Mouse (Mus musculus) urinary bladder, postnatal 4 days (tissue): ENCODE data around the gene Snrpb.

Experiments used
- DNase-seq, 2 experiments: peaks; one replicate each; pipeline ENCODE4 v3.0.0; 2021 to 2022; ENCODE audit warnings: low spot score in 2 of 2

The Snrpb gene

DNA sequence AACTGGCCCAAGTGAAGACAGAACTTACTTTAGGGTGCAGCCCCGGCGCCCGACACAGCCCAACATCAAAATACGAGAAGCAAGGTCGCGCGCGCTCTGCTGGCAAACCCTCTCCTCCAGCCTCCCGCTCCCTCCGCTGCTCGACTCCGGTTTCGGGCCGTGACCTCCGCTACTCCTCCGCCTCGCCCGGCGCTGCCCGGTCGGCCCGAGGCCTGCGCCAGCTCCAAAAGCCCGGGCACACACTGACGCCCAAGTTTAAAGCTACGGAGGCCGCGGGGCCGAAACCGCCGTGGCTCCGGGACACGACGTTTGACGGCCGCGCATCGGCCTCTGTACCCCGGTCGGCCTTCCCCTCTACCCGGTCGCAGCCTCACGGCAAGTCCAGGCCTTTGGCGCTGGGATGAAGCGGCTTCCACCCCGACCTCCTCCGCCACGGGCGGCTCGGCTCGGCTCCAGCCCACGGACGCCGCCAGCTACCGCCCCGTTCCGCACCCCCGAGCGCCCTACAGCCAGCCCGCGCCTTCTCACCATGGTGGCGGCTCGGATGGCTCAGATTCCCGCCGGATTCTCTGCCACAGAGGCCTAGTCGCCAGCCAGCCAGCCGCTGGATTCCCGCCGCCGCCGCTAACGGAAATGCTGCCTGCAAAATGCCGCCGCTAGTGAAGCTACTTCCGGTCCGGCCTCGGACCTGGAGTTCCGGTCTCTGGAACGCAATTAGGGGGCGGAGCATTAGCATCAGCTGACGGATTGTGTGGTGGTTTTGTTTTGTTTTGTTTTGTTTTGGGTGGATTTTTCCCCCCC, at the start of gene Snrpb:
Snrpb (minus strand) TSS at position 698 of the 801 bp plus-strand sequence.
- peak; percentile 85 to 88 for DNase-seq

DNA sequence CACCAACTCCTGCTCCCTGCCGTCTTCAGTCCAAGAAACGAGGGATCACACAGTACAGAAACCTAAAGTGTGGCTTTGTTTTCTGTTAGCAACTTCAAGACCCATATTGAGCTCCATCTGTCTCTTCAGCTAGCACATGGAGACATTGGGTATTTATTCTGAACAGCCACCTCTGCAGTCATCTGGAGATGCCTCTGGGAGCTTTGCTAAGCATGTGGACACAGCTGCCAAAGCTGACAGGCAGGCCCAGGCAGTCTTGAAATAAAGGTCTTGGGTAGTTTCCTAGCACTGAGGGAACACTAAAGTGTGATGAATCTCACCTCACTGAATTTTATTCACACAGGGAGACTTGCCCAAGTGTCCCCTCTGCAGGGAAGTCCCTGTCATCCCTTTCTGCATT, 32.4 kb upstream of the Snrpb start:
- no peak for DNase-seq

- no peak for DNase-seq
Measured at GRCm38 (mm10) chr2:130209636-130210035, 30.4 kb upstream of the Snrpb start.

DNA sequence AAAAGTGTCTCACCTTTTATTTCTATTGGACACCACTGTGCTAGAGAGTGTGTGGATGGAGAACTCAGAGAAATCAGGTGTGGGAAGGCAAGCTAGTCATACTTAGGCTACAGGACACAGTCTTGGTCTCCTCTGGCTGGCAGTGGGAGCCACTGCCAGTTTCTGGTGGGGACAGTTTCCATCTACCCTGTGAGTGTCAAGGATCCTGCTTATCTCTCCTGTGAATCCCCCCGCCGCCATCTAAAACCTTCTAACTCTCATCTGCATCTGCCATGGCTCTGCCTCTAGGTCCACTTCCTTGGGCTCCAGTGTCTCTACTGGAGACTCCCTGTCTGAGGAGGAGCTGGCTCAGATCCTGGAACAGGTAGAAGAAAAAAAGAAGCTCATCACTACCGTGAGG, 28.8 kb upstream of the Snrpb start:
- DNase-seq = no peak

DNA sequence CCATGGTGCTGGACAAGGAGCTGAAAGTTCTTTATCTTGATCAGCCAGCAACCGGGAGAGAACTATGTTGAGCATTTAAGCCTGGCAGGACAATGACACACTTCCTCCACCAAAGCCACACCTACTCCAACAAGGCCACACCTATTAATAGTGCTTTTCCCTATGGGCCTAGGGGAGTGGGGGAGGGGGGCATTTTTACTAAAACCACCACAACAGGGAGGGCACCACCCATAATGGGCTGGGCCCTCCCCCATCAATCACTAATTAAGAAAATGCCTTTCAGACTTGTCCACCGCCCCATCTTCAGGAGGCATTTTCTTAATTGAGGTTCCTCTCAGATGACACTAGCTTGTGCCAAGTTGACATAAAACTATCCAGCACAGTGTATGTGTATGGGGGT, 28.2 kb upstream of the Snrpb start:
- no peak for DNase-seq

DNA sequence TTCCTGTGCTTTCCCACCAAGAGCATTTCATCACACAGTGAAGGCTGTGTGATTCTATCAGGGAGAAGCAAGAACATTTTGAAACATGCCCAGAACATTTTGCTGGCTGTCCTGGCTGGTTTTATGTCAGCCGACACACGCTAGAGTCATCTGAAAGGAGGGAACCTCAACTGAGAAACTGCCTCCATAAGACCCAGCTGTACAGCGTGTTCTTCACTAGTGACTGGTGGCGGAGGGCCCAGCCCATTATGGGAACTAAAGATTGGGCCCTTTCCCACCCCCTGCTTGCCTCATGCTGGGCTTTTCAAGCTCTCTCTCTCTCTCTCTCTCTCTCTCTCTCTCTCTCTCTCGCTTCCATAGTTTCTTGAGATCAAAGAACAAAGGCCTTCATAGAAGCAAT, 21.8 kb upstream of the Snrpb start:
- peak in 1 of 2 experiments; percentile 40 for DNase-seq

DNA sequence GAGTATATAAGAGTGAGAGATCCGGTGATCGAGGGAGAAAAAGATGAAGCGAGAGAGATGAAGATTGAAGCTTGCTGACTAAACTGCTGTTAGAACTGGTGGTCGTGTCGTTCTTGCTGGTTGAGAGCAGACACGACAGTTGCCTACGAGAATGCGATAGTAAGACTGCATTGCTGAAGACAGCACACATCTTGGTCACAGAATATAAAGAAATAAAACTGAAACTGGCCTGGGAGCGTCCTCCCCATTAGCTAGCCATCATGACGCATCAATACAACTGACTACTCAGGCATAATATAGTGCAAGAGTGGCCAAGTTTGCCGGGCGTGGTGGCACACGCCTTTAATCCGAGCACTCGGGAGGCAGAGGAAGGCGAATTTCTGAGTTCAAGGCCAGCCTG, 15.7 kb upstream of the Snrpb start, which contains the start of gene Tmc2:
Tmc2 (plus strand) TSS at position 301 of the 400 bp plus-strand sequence.
- DNase-seq = no peak

- no peak for DNase-seq
Measured at GRCm38 (mm10) chr2:130188391-130188790, 9.2 kb upstream of the Snrpb start.

- no peak for DNase-seq
Measured at GRCm38 (mm10) chr2:130179507-130180019, 360 bp upstream of the Snrpb start.

GRCm38 (mm10) chr2:130178381-130178705, 860 bp downstream of the Snrpb start:
- DNase-seq = no peak

DNA sequence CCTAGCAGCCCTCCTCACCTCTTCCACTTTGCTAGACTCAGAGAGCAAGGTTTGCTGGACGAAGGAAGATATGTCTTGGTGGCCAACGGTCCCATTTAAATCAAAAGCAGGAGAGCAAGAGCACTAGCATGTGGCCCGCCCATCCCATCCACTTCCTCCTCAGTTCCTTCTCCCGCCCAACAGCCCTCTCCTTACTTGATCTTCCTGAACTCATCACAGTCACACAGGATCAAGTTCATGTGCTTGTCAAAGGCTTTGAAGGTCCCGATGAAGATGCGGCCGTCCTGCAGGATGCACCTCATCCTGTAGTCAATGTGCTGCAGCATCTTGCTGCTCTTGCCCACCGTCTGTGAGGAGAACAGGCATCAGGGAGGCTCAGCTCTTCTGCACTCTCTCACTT, 2.4 kb downstream of the Snrpb start:
- DNase-seq = no peak

GRCm38 (mm10) chr2:130171674-130172073, 7.5 kb downstream of the Snrpb start:
- DNase-seq = no peak

GRCm38 (mm10) chr2:130167861-130168260, 11.3 kb downstream of the Snrpb start:
- DNase-seq = peak in 1 of 2 experiments; percentile 29

DNA sequence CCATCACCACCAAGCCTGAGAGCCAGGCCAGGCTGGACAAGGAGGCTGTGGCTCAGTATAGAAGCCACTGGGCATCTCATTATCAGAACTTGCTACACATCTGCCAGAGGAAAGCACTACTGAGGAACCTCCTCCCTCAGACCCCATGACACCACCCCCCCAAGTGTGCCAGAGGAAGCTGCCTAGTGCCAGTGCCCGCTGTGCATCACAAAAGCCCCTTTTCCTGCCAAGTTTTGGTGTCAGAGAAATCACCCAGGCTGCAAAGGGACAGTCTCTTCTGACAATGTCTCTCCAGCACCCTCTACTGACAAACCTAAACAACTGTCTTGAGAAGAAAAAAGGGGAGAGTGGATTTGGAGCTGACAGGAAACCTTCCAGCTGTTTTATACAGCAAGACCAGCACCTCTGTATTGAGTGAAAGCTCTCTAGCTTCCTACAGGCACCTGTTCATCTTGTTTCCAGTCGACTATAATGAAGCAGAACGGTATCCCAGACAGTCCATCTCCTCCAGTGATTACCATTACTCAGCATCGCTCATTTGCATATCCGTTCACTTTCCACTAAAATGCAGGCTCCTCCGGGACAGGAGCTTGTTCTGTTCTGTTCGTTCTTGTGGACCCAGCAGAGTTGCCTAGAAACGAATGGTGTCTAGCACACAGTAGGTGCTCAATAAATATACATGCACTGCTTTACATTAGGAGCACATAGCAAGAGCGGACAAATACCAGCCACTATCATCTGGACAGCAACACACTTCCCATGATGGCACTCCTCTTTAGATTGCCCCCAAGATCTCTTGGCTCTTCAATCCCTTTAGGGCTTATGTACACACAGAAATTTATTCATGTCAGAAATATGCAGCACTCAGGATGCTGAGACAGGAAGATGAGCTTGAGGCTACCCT, 12.6 kb downstream of the Snrpb start:
- DNase-seq = no peak

GRCm38 (mm10) chr2:130162701-130163100, 16.5 kb downstream of the Snrpb start:
- no peak for DNase-seq

- no peak for DNase-seq
Measured at GRCm38 (mm10) chr2:130158088-130158437, 21.1 kb downstream of the Snrpb start.

DNA sequence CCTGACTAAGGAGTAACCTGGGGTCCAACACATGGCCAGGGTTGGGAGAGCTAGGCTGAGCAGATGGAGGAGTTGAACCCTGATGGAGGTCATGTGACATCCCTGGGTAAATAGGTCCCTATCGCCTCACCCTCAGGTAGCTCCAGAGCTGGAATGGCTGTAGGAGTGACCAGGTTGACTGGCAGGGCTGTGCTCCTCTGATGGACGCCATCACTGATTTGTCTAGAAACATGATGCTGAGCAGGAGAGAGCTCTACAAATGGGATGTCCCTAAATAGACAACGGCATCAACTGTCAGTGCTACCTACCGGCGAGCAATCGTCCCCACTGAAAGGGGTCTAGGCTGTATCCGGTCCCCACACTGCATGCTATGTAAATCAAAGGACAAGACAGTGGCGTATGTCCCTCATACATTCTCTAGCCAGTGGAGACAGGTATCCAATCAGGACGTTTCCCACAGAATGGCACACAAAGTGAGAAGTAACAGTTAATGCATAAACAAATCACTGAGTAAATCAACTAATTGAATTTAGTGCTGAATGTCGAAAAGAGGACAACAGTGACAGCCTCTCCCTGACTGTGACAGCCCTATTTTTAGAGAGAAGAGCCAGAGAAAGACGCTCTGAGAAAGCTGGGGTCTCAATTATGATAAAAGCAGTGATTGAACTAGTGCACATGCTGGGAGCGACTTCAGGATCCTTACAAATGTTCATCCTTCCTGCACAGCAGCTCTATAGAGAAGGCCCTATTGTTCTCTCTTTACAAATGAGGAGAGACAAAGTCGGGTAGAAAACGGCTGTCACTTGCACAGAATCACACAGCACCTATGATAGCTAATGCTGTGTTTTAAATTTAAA, 21.7 kb downstream of the Snrpb start:
- no peak for DNase-seq

DNA sequence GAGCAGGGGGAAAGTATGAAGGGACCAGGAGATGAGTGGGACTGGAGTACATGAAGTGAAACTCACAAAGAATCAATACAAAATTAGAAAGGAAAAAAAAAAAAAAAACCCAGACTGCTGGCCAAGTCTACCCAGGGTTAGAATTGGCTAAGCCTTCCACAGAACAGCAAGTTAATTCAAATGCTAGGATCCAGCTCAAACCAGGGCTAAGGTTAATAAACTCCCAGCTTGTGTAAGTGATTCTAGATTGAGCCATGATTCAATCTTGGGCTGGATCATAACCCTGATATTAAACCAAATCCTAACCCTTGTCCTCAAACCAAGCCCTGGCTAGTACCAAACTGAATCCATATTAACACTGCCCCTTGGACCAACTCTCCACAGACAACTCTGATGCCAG, 23.4 kb downstream of the Snrpb start:
- DNase-seq = no peak

DNA sequence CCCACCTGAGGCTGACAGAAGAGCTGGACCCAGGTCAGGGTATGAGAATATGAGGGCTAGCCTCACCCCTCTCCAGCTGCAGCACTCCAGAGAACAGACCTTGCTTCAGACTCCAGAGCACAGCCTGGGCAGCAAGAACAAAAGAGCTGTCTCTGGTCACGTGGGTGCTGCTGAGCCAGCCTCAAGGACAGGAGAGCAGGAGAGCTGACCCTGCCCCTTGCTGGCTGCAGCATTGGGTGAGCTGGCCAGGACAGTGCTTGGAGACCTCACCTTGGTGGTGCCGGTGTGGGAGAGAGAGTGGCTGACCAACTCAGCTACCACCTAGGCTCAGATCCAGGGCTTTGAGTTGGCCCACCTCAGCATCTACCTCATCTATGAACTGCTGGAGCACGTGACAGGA, 24.0 kb downstream of the Snrpb start:
- no peak for DNase-seq

DNA sequence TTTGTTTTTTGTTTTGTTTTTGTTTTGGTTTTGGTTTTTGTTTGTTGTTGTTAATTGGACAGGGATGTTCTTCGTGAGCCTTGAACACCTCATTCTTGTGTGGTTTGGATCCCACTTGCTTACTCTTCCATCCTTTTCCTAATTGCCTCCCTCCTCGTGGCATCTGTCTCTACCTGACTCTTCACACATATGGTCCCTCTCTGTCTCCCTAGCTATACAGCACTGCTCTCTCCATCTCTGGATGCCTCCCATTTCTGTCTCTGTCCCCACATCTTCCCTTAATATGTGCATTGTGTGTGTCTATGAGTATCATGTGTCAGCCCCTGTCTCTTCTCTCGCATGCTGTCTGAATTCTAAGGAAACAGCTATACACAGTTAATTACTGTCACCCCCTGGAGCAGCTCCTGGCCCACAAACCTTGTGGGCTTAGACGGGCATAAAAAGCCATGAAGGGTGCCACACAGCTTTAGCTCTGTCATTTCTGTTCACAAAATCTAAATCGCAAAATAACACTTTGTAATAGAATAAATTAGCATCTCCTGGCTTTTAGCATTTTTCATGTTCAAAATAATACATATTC, 33.0 kb downstream of the Snrpb start:
- no peak for DNase-seq

- DNase-seq = no peak
Measured at GRCm38 (mm10) chr2:130144703-130145324, 34.4 kb downstream of the Snrpb start.
